Mouse (Mus musculus) brain, embryonic 14.5 days (tissue): ENCODE measurements at regions not wholly inside any gene's neighbourhood (a gene's known extent, or its start where the extent isn't known, plus 50 kb on each side); places are given as distances from the start of the nearest gene placed in this dataset.

ENCODE experiments used
- CTCF ChIP-seq: fragments of 200-500 bp; IDR thresholded peaks from 2 replicates; pipeline ENCODE4 v1.5.1; 2012; ENCODE audit warnings: inconsistent platforms, mild to moderate bottlenecking, moderate library complexity, borderline replicate concordance; ENCODE audit not compliant: insufficient read depth, insufficient read length; ENCODE audit errors: extremely low read depth
- POLR2A ChIP-seq: fragments of 200-500 bp; IDR thresholded peaks from 2 replicates; pipeline ENCODE4 v1.6.1; 2012; ENCODE audit warnings: mild to moderate bottlenecking, inconsistent platforms, borderline replicate concordance; ENCODE audit not compliant: poor library complexity, insufficient read depth, insufficient read length, severe bottlenecking; ENCODE audit errors: extremely low read depth

DNA sequence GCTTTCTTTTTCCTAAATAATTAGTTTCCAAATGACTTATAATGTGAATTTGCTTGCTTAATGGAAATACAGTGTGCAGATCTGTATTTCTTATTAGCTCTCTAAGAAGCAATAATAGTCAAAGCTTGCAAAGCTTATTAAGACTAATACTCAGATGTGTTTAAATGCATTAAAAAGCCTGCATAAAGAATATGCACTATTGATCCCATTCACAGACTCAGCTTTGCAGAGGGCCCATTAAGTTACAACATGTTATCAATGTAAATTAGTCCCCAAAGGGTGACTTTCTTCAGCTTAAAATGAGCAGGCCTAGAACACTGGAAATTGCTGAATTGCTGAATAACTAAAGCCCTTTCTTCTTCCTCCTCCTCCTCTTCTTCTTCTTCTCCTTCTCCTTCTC is 78.8 kb upstream of the Sgk1 start:
- no peak for TF ChIP-seq CTCF
- TF ChIP-seq POLR2A = no peak
